Mouse (Mus musculus): ENCODE results near the gene Olfr331. TPM values are rescaled to one million over a fixed set of nuclear protein-coding genes. Genes with fewer than 3 reads are reported as not detected.

Gene Olfr331
- polyA plus RNA-seq, 1 experiment = 0.21 TPM

- H3K36me3 ChIP-seq (ENCODE audit: control insufficient read depth, insufficient read depth, low read length) = no peaks in the 10 kb centered on the region
- no peak within 1 kb of the TSS for H3K4me3 ChIP-seq (ENCODE audit: control insufficient read depth, low read depth, low read length)
- no peaks in the 10 kb centered on the region for H3K4me1 ChIP-seq (ENCODE audit: control insufficient read depth, insufficient read depth, low read length)
- TF ChIP-seq POLR2A (IDR thresholded peaks at IDR 0.05; ENCODE audit: control insufficient read depth, low read depth, low read length) (no peak), CTCF (IDR thresholded peaks at IDR 0.05; ENCODE audit: control insufficient read depth, insufficient read depth, insufficient replicate concordance, low read depth, low read length) (no peak)
- H3K27ac ChIP-seq (ENCODE audit: control insufficient read depth, insufficient read depth, low read depth, low read length) = no peak within 1 kb of the TSS
- no peaks in the 10 kb centered on the region for H3K27me3 ChIP-seq (ENCODE audit: control insufficient read depth, insufficient read depth, low read length)
Measured at GRCm38 (mm10) chr11:58462170-58462569, 40.2 kb downstream of the Olfr331 start, which contains the start of gene Olfr30. TSS of gene Olfr30 (minus strand) at chr11:58462270.

DNA sequence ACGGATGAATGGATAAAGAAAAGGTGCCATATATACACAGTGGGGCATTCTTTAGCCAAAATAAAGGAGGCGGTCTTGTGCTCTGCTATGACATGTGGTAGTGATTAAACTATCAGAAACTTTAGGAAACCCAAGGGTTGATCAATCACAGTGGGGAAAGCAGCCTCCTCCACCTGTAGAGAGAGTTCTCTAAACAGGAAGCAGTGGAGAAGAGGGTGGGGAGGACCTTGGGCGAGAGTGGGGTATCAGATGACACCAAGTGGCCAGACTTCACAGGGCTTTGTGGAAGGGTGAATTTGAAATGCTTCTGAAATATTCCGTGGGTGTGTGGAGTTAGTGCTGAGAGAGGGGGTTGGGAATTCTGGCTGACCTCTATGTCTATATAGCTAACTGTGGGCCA, 48.8 kb downstream of the Olfr331 start:
- no peaks in the 10 kb centered on the region; the same call in 1 of the 2 replicates for H3K4me1 ChIP-seq (ENCODE audit: control insufficient read depth, insufficient read depth, low read length)
- no peak overlapping the region for H3K27ac ChIP-seq (ENCODE audit: control insufficient read depth, insufficient read depth, low read depth, low read length)
- TF ChIP-seq POLR2A (IDR thresholded peaks at IDR 0.05; ENCODE audit: control insufficient read depth, low read depth, low read length) (no peak), CTCF (IDR thresholded peaks at IDR 0.05; ENCODE audit: control insufficient read depth, insufficient read depth, insufficient replicate concordance, low read depth, low read length) (no peak)
- no peak overlapping the region for H3K4me3 ChIP-seq (ENCODE audit: control insufficient read depth, low read depth, low read length)
- H3K36me3 ChIP-seq (ENCODE audit: control insufficient read depth, insufficient read depth, low read length) = no peaks in the 10 kb centered on the region
- no peaks in the 10 kb centered on the region for H3K27me3 ChIP-seq (ENCODE audit: control insufficient read depth, insufficient read depth, low read length)

GRCm38 (mm10) chr11:58452759-58453158, 49.6 kb downstream of the Olfr331 start, which contains the start of gene Lypd9:
TSS of gene Lypd9 (minus strand) at chr11:58452923.
- no peaks in the 10 kb centered on the region; the same call in 1 of the 2 replicates for H3K4me1 ChIP-seq (ENCODE audit: control insufficient read depth, insufficient read depth, low read length)
- H3K27ac ChIP-seq (ENCODE audit: control insufficient read depth, insufficient read depth, low read depth, low read length) = peak within 1 kb of the TSS; percentile 22
- H3K36me3 ChIP-seq (ENCODE audit: control insufficient read depth, insufficient read depth, low read length) = no peaks in the 10 kb centered on the region
- peak within 1 kb of the TSS; percentile 61 for H3K4me3 ChIP-seq (ENCODE audit: control insufficient read depth, low read depth, low read length)
- no peaks in the 10 kb centered on the region for H3K27me3 ChIP-seq (ENCODE audit: control insufficient read depth, insufficient read depth, low read length)
- TF ChIP-seq POLR2A (IDR thresholded peaks at IDR 0.05; ENCODE audit: control insufficient read depth, low read depth, low read length) (peak; percentile 60; the same call in 1 of the 2 replicates), CTCF (IDR thresholded peaks at IDR 0.05; ENCODE audit: control insufficient read depth, insufficient read depth, insufficient replicate concordance, low read depth, low read length) (no peak)

Other genes starting within 250 kb of the Olfr331 start
- gene 4930438A08Rik, start 227.8 kb downstream of the Olfr331 start, polyA plus RNA-seq (2012; rRNA removed) = 0.13 and 0.75 TPM in 2 replicates
- gene Zfp692, start 195.5 kb downstream of the Olfr331 start, polyA plus RNA-seq (2012; rRNA removed) = 11.2 and 14.0 TPM in 2 replicates
- 43.7 and 48.9 TPM in 2 replicates for gene Zfp672, start 172.2 kb downstream of the Olfr331 start, polyA plus RNA-seq (2012; rRNA removed)
- 8.6 and 9.5 TPM in 2 replicates for gene Sh3bp5l, start 171.8 kb downstream of the Olfr331 start, polyA plus RNA-seq (2012; rRNA removed)
- gene Lypd8, start 123.5 kb downstream of the Olfr331 start, polyA plus RNA-seq (2012; rRNA removed) = 4.0 and 4.3 TPM in 2 replicates
- 0.81 and 4.0 TPM in 2 replicates for gene 1810065E05Rik, start 81.5 kb downstream of the Olfr331 start, polyA plus RNA-seq (2012; rRNA removed)
- not detected in 2 replicates for gene Gm12253, start 70.0 kb downstream of the Olfr331 start, polyA plus RNA-seq (2012; rRNA removed)
- 218 and 223 TPM in 2 replicates for gene Lypd9, start 49.6 kb downstream of the Olfr331 start, polyA plus RNA-seq (2012; rRNA removed)
- 0.16 and 0.38 TPM in 2 replicates for gene Olfr30, start 40.3 kb downstream of the Olfr331 start, polyA plus RNA-seq (2012; rRNA removed)
- 0.02 TPM in 1 of 2 replicates, not detected in the other for gene Olfr332, start 10.0 kb downstream of the Olfr331 start, polyA plus RNA-seq (2012; rRNA removed)
- 1.1 and 1.7 TPM in 2 replicates for gene Olfr330, start 32.3 kb upstream of the Olfr331 start, polyA plus RNA-seq (2012; rRNA removed)
- 0.26 and 0.56 TPM in 2 replicates for gene Olfr329-ps, start 43.9 kb upstream of the Olfr331 start, polyA plus RNA-seq (2012; rRNA removed)
- gene Olfr328, start 53.1 kb upstream of the Olfr331 start, polyA plus RNA-seq (2012; rRNA removed) = not detected in 2 replicates
- gene Olfr224, start 68.0 kb upstream of the Olfr331 start, polyA plus RNA-seq (2012; rRNA removed) = 0.11 TPM in 1 of 2 replicates, not detected in the other
- 0.20 and 0.89 TPM in 2 replicates for gene Olfr325, start 75.2 kb upstream of the Olfr331 start, polyA plus RNA-seq (2012; rRNA removed)
- gene Olfr324, start 92.5 kb upstream of the Olfr331 start, polyA plus RNA-seq (2012; rRNA removed) = not detected in 2 replicates
- not detected in 2 replicates for gene 2210407C18Rik, start 113.5 kb upstream of the Olfr331 start, polyA plus RNA-seq (2012; rRNA removed)
- 0.57 and 2.2 TPM in 2 replicates for gene Olfr323, start 127.9 kb upstream of the Olfr331 start, polyA plus RNA-seq (2012; rRNA removed)
- gene Trim58, start 137.9 kb upstream of the Olfr331 start, polyA plus RNA-seq (2012; rRNA removed) = not detected in 2 replicates
- not detected in 2 replicates for gene Olfr322, start 156.2 kb upstream of the Olfr331 start, polyA plus RNA-seq (2012; rRNA removed)
- gene Olfr320, start 178.5 kb upstream of the Olfr331 start, polyA plus RNA-seq (2012; rRNA removed) = not detected in 2 replicates
- not detected in 2 replicates for gene Olfr319, start 196.6 kb upstream of the Olfr331 start, polyA plus RNA-seq (2012; rRNA removed)
- 0.35 TPM in 1 of 2 replicates, not detected in the other for gene Olfr318, start 221.4 kb upstream of the Olfr331 start, polyA plus RNA-seq (2012; rRNA removed)
- gene Olfr317, start 236.6 kb upstream of the Olfr331 start, polyA plus RNA-seq (2012; rRNA removed) = 0.16 and 0.96 TPM in 2 replicates

All from testis, adult 2 months (tissue).